Mouse (Mus musculus) urinary bladder, adult 18-20 months (tissue): ENCODE results near the gene Endou.

Experiments
- DNase-seq, 2 experiments: peaks; one replicate each; pipeline ENCODE4 v3.0.0; 2022; ENCODE audit warnings: low spot score in 2 of 2, mixed read lengths in 2 of 2

The Endou gene

DNA sequence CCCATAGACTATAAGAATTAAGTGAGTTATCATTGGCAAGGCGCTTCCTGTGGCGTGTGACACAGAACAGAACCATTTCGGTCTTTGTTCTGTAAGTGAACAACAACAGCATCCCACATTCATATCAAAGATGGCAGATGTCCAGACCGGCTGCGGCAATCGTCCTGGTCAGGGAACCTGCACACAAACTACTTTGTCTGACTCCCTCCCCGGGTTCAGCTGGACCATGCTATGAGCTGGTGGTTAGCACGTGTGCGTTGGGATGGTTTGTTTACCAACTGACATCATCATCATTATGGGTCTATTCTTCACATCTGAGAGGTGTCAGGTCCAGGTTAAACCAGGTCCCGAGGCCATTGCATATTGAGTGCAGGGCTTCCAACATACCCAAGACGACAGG is 2.7 kb downstream of the Endou start:
- DNase-seq: no peak

GRCm38 (mm10) chr15:97727520-97727919 is 3.6 kb downstream of the Endou start:
- no peak for DNase-seq

GRCm38 (mm10) chr15:97727048-97727447 is 4.1 kb downstream of the Endou start:
- DNase-seq: peak in 1 of 2 experiments; percentile 31

DNA sequence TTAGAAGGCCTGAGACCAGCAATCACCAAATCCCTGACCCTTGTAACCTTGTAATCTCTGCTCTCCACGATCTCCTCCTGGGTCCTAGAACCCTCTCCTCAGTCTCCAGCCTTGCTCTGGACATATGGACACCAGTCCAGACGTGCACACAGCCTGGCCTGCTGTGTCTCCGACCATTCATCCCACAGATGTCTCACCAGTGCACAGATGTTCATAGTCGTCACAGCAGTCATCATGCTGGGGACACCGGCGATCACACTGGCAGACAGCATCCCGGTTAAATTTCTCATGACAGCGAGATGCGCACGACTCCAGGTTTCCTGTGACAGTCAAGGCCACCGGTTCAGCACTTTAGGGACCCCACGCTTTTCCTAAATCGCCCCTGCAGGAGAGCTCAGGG is 4.8 kb downstream of the Endou start:
- no peak for DNase-seq

DNA sequence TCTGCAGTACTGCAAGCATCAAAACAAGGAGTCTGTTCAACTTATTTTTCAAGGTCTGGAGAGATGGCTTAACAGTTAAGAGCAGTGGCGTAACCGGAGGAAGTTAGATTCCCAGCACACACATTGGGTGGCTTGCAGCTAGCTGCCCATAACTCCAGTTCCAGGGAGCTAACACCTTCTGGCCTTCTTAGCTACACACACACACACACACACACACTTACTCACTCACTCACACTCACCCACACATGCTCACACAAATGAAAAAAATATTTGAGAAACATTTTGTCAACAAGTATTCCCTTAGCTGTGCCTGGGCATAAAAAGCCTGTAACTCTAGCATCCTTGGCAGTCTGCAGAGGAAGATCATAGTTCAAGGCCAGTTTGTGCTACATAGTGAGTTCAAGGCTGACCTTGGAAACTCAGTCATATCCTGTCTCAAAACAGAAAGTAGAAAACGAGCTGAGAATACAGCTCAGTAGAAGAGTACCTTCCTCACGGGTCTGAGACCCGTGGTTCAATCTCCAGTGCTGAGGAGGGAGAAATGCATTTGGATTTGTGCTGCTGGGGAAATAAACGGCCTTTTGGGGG is 5.8 kb downstream of the Endou start:
- DNase-seq: no peak

GRCm38 (mm10) chr15:97724346-97725197 is 6.6 kb downstream of the Endou start:
- peak in 1 of 2 experiments; percentile 25 for DNase-seq

- DNase-seq: no peak
Measured at GRCm38 (mm10) chr15:97723536-97724345, 7.4 kb downstream of the Endou start.

DNA sequence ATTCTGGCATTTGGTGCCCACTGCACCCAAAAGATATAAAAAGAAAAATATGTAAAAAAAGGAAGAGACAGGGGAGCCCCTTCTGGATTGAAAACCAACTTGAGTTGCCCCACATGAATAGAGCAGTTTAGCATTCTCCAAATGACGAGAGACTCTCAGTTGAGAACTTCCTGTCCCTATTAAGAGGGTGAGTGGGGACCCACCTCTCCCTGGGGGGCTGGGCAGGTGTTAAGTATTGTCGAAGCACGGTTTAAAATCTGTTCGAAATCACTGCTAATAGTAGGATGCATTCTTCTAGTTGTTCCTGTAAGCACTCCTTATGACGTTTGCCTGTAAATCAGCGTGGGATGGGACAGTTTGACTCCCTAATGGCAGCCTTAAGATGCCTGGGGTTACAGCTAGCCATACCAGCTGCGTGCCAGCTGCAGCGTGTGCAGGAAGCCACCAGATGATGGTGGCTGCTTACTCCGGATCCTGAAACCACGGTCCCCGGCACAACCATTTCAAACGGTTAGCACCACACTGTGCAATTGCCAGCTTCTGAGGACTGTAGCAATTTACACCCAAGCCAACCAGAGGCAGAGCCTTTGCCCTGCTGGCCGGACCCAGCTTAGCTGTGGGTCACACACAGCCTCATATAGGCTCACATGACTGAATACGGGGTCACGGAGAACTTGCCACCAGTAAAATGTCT is 10.0 kb downstream of the Endou start:
- no peak for DNase-seq

DNA sequence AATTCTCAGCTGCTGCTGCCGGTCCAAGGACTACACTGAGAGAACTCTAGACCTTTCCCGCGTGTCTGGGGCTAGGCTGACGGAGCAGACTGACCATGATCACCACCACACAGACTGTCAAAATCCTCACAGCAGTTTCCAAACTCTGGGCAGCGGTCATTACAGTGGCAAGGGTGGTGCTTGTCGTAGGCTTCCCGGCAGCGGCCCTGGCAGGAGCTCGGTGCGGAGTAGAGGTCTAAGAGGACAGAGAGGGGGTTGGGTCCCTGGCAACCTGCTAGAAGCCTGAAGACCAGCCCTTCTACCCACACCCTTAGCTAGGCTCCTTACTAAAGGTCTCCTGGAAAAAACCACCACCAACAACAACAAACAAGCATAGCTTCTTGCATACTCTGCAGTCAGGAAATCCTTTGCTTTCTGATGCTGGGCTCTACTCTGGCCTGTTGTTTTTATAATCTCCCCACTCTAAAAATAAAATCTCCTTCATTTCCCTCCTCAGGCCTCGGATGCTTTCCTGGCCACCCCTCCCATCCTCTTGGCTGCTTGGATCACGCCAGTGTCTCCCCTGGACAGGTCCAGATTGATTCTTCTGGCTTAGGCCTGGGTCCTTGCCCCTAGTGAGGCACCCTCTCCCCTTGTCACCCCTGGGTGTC is 11.0 kb downstream of the Endou start:
- DNase-seq: no peak

DNA sequence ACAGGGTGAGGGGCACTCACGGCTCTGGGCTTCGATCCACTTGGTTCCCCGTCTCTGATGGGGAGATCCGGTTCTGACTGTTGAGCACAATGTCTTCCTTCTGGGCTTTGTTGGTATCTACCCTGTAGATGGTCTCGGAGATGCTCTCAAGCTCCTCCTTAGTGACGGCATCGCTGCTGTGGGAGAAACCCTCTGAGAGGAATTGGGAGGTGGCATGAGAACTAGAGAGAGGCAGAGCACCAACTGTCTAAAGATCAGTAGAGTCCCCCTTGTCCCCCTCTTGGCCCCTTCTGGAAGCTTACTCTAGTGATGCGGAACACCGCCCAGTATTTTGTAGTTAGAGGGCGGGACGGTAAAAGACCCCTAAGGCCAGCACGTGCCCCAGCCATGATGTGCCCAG is 11.6 kb downstream of the Endou start:
- DNase-seq: no peak

- DNase-seq: no peak
Measured at GRCm38 (mm10) chr15:97718535-97719155, 12.5 kb downstream of the Endou start.

DNA sequence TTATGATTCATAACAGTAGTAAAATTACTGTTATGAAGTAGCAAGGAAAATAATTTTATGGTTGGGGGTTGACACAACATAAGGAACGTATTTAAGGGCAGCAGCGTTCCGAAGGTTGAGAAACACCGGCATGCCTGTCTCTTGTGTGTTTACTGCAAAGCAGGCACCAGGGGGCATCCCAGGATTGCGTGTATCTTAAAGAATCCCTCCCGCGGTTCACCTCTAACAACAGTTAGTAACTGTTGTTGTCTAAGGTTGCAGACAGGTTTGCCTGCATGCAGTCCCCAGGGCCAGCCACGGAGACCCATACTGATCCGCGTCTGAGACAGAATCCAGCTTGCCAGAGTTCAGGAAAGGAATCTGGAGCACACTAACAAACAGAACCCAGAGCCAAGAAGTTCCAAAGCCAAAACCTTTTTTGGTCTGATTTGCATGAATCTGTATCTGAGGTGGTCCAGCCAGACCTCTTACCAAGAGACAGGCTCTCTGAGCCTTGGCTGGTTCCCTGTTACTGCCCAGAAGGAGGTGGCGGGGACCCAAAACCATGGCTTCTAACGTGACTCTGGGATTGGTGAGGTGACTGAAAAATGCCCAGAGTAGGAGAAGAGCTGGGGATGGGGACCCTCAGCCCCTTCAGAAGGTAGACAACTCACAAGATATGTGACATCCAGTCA is 13.1 kb downstream of the Endou start:
- peak; percentile 22 to 27 for DNase-seq

DNA sequence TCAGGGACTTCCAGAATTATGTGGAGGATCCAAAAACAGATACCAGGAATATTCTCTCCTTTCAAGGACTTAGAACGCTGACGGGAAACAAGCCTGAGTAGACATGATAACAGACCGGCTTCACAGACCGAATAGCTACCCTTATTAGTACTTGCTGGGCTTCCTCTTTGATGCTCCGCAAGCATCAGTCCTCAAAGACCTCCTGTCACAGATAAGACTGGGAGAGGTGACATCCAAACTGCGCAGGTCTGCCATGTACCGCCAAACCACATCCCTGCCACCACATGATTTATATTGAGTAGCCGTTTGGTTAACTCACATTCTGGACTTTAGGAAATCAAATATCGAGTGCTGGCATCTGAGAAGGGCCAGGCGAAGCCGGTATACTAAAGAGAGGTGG is 14.4 kb downstream of the Endou start:
- DNase-seq: no peak

DNA sequence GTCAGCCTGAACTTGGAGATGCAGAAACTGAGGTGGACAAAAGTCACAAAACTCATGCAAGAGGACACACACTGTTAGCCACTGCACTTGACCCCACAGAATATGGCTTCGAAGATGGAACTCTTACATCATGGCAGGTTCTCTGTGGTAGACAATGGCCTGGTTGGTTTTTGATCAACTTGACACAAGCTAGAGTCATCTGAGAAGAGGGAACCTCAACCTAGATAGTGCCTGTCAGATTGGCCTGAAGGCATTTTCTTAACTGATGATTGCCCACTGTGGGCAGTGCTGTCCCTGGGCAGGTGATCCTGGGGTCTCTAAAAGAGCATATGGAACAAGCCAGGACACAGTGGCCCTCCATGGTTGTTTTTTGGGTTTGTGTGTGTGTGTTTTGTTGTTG is 15.4 kb downstream of the Endou start:
- no peak for DNase-seq

- DNase-seq: no peak
Measured at GRCm38 (mm10) chr15:97715083-97715482, 16.1 kb downstream of the Endou start.

- no peak for DNase-seq
Measured at GRCm38 (mm10) chr15:97712546-97712945, 18.6 kb downstream of the Endou start.

DNA sequence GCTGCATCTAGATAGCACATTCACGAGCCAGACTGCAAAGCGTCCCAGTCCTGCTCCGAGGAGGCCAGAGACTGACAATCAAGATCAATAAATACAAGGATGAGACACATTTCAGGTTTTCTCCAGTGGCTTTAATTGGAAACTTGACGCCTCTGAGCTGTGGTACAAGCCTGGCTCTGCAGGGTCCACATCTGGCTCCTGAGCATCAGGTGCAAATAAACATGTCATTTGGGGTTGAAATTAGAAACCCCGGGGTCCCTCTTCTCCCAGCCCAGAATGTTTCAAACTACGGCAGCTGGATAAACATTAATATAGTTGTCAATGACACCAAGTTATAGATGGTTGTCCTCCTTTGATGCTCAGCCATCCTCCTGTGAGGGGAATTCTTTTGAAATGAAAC is 20.2 kb downstream of the Endou start:
- DNase-seq: no peak

DNA sequence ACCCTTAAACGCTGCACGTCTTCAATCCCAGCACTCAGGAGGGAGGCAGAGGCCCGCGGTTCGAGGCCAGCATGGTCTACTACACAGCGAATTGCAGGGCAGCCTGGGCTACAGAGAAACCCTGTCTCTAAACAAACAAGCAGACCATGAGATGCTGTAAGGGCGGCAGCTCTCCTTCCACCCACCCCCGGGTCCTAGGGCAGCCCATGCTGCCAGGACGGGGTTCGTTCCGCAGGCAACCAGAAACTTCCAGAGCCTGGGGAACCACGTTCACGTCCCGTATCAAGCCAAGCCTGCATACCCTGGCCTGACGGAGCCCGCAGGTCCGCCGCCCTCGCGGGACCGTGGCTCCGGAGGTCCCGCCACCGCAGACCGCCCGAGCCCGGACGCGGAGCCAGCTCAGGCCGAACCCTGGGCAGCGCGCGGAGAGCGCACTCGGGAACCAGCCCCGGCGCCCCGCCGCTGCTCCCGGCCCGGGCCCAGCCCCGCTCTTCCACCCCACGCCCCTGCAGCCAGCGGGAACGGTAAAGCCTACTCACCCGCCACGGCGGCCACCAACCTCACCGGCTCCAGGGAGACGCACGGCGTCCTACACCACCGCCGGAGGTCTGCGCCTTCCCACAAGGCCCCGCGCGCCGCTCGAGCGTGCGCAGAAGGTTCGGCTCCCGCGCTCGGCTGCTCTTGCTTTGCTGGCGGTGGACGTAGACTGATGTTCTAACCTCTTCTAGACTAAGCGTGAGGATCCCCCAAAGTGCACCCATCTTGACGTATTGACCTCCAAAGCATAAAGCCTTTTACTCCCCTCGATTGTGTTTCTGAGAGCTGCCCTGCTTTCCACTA is 25.7 kb downstream of the Endou start, which contains the start of gene Rpap3:
Gene Rpap3, minus strand, starts transcription at position 615 of the 840 bp plus-strand sequence.
- DNase-seq: peak; percentile 81 to 82

DNA sequence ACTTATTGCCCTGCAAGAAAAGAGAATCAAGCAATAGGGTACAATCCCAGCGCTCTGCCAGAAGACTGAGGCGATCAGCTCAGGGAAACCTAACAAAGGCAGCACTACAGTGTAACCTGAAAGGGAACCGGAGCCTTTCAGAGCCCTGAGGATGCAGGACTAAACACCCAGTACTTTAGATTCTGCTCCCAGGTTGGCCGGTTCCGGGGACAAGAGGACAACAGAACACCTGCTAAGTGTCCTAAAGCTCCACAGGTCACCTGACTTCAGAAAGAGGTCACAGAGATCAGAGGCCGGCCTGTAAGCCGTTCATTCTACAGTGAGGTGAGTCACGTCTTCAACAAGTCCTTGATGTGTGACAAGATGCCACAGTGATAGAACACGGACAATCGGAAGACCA is 34.5 kb downstream of the Endou start:
- no peak for DNase-seq
